Mouse (Mus musculus) C2C12 (cell line): ENCODE data around the gene Cdc40.

Experiments
- CTCF ChIP-seq: IDR thresholded peaks from one replicate; pipeline ENCODE4 v1.5.1; 2011; ENCODE audit not compliant: control insufficient read depth, insufficient read depth, insufficient read length
- MYOD1 ChIP-seq: IDR thresholded peaks from one replicate; pipeline ENCODE4 v1.6.1; 2011; ENCODE audit warnings: low read depth; ENCODE audit not compliant: control insufficient read depth, insufficient read length
- MYOG ChIP-seq: IDR thresholded peaks from one replicate; pipeline ENCODE4 v1.6.1; 2011; ENCODE audit not compliant: control insufficient read depth, insufficient read length; ENCODE audit errors: extremely low read depth
- USF1 ChIP-seq: IDR thresholded peaks from one replicate; pipeline ENCODE4 v1.6.1; 2011; ENCODE audit warnings: low read depth, mild to moderate bottlenecking, control low read depth, moderate library complexity

DNA sequence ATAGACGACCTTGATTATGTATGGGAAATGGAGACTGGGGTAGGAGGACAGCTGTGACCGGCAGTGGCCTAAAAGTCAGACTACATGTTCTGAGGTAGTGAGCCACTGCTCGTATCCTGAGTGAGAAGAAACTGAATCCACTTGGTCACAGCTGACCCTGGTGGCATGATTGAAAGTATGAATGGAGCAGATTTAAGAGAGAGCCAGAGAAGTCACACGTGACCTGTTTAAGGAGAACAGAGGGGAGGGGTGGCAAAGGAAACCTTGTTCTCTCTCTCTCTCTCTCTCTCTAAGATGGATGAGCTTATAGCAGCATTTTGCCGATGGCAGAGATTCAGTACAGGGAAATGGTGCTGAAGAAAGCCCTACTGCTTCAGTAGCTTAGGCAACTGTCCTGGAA is 13.5 kb upstream of the Cdc40 start:
- TF ChIP-seq CTCF (no peak), MYOD1 (no peak), USF1 (no peak), MYOG (no peak)
